Mouse (Mus musculus) intestine, postnatal 0 days (tissue): ENCODE data around the gene Dtx1. TPM values are rescaled to one million over a fixed set of nuclear protein-coding genes. Genes with fewer than 3 reads are reported as not detected.
A peak's percentile ranks its signal among the peaks of the same experiment; 100 is the strongest.

ENCODE experiments used
- ATAC-seq: fragments of 200-750 bp; cut with Nextera tagmentation; 2 replicates; pipeline ENCODE4 v1.8.0; 2017; ENCODE audit warnings: mild to moderate bottlenecking, moderate TSS enrichment, moderate library complexity
- H3K27ac ChIP-seq: fragments of 300-500 bp; sonication (generic); 2 replicates; pipeline ENCODE4 v1.5.1; 2014; ENCODE audit warnings: mild to moderate bottlenecking, low read depth, low read length, moderate library complexity
- H3K27me3 ChIP-seq: fragments of 300-500 bp; sonication (generic); replicated peaks from 2 replicates; pipeline ENCODE4 v1.6.1; 2014; ENCODE audit warnings: low read length, mixed read lengths; ENCODE audit not compliant: control insufficient read depth, insufficient read depth
- H3K36me3 ChIP-seq: fragments of 300-500 bp; sonication (generic); 2 replicates; pipeline ENCODE4 v1.6.1; 2014; ENCODE audit warnings: mild to moderate bottlenecking, moderate library complexity; ENCODE audit not compliant: control insufficient read depth, insufficient read depth
- H3K4me1 ChIP-seq: fragments of 300-500 bp; sonication (generic); replicated peaks from 2 replicates; pipeline ENCODE4 v1.6.1; 2014; ENCODE audit warnings: antibody characterized with exemption, low read length, mixed read lengths; ENCODE audit not compliant: control insufficient read depth, insufficient read depth
- H3K4me2 ChIP-seq: fragments of 300-500 bp; sonication (generic); replicated peaks from 2 replicates; pipeline ENCODE4 v1.6.1; 2014; ENCODE audit warnings: low read depth, mild to moderate bottlenecking, moderate library complexity
- H3K4me3 ChIP-seq: fragments of 300-500 bp; sonication (generic); 2 replicates; pipeline ENCODE4 v1.5.1; 2014; ENCODE audit warnings: low read depth, low read length
- H3K9ac ChIP-seq: fragments of 300-500 bp; sonication (generic); 2 replicates; pipeline ENCODE4 v1.6.1; 2014; ENCODE audit warnings: mild to moderate bottlenecking, low read depth, low read length
- H3K9me3 ChIP-seq: fragments of 300-500 bp; sonication (generic); 2 replicates; pipeline ENCODE4 v1.6.1; 2016; ENCODE audit warnings: mixed run types; ENCODE audit not compliant: control insufficient read depth
- CTCF ChIP-seq: sonication (generic); IDR thresholded peaks from 2 replicates; pipeline ENCODE4 v1.5.1; 2016; ENCODE audit warnings: low read depth, mild to moderate bottlenecking, control low read depth, antibody characterized with exemption, moderate library complexity
- WGBS: fragments of 180-500 bp; shearing (Covaris S2); extraction: QIAGEN DNeasy Blood & Tissue Kit; methylation state at CpG from one replicate; pipeline ENCODE4 v1.1.7; 2014; 5-methylcytosine and 5-hydroxymethylcytosine counted together
- polyA plus RNA-seq: library from polyadenylated mRNA; unstranded; fragments of >200 nt; fragmentation: Nextera tagmentation; extraction: Ambion mirVana; gene quantifications from 2 replicates; pipeline ENCODE4 v1.2.1, GENCODE M21; 2015

Dtx1 gene
- polyA plus RNA-seq, 1 experiment from 2014 or later = 2.3 TPM

DNA sequence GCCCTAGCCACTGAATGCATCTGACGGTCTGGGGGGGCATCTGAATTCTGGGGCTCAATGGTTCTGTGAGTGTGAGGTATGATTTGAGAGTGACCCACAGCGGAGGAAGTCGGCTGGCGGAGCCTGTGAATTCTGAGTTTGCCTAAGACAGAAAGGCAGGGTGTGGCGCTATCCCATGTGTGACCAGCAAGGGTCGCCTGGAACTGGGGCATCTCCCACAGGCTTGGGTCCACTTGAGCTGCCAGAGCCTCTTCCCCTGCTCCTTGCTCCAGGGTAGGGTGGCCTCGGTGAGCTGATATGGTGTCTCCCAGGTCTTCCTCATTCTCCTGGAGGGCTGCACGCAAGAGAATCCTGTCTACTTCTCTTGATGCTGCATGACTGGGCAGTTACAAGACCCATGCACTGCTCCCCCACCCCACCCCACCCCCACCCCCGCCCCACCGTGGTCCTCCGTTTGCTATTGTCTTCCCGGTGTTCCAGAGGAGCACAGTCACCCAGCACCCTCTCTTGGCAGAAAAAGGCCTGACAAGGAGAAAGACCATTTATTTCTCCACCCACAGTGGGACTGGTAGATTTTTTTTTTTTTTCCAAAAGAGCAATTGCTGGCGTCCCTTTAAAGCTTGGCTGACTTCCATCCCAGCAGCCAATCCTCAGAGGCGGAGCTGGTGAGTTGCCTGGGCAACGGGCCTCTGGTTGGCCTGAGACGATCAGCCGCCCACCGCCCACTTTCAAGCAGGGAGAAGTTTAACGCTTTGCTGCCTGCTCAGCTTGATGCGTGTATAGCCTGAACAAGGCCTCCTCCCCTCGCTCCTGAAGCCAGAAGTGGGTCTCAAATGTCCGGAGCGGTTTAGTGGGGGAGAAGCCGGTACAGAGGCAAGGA, 31.8 kb downstream of the Dtx1 start:
- ATAC-seq = peak; percentile 46; the same call in 1 of the 2 replicates
- TF ChIP-seq CTCF = peak; percentile 80
- Histone ChIP-seq H3K27ac (no peak overlapping the region), H3K4me2 (peak overlapping the region; percentile 54), H3K36me3 (no peaks in the 10 kb centered on the region), H3K27me3 (peaks cover 21% of the 10 kb centered on the region; the same call in 1 of the 2 replicates), H3K9ac (no peak overlapping the region), H3K4me1 (no peaks in the 10 kb centered on the region), H3K9me3 (no peaks in the 10 kb centered on the region), H3K4me3 (peak overlapping the region; percentile 18)
- WGBS = 4% methylated on average over 24 of the region's 24 CpGs

DNA sequence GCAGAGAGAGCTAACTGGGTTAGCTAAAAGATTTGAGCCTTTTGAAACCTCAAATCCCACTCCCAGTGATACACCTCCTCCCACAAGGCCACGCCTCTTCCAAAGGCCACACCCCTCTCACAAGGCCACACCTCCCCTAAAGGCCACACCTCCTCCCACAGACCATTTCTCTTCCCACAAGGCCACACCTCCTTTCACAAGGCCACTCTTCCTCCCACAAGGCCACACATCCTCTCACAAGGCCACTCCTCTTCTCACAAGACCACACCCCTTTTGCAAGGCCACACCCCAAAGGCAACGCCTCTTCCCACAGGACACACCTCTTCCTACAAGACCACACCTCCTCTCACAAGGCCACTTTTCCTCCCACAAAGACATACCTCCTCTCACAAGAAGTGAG, 34.2 kb downstream of the Dtx1 start:
- no peak overlapping the region for H3K4me3 ChIP-seq
- 30% methylated on average over 2 of the region's 2 CpGs for WGBS
- no peak for ATAC-seq
- H3K9ac ChIP-seq = no peak overlapping the region
- H3K9me3 ChIP-seq = no peaks in the 10 kb centered on the region
- no peaks in the 10 kb centered on the region for H3K4me1 ChIP-seq
- H3K27ac ChIP-seq = no peak overlapping the region
- H3K27me3 ChIP-seq = peaks cover 6% of the 10 kb centered on the region; the same call in 1 of the 2 replicates
- TF ChIP-seq CTCF = no peak
- H3K36me3 ChIP-seq = no peaks in the 10 kb centered on the region
- no peak overlapping the region for H3K4me2 ChIP-seq

DNA sequence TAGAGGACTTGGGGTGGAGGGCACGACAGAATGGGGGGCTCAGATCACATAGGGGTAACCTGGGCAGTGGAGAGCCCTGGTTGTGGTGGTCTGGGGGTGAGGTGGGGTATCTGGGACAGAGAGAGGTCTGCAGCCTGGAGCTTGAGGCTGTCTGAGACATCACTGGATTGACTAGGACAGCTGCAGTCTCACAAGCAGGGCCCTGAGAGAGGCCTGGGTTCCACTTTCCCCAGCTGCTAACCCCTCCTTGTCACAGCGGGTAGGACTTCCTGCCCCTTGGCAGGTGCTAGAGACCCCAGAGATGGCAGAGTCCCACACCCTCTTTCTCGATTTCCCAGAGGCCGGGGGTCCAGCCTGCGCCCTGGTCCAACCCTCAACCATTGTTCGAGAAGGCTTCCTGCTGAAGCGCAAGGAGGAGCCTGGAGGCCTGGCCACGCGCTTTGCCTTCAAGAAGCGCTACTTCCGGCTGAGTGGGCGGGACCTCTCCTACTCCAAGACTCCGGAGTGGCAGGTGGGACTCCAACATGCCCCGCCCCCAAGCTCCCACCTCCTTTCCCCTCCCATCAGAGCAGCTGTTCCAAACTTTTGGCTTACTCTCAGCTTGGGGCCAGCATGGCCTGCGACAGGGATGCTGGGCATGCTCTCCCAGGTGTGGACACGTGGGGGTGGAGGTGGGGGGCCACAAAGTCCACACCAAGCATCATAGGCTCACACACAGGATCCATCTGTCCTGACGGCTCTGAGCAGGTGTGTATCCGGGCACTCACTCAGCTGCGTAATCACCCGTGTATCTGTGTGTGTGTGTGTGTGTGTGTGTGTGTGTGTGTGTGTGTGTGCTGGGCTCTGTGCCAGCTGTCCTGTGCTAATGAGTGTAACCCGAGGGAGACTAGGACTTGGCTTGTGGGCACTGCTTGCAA, 37.2 kb downstream of the Dtx1 start:
- TF ChIP-seq CTCF = no peak
- Histone ChIP-seq H3K9ac (no peak overlapping the region), H3K9me3 (no peaks in the 10 kb centered on the region), H3K4me1 (no peaks in the 10 kb centered on the region), H3K36me3 (no peaks in the 10 kb centered on the region), H3K27me3 (no peaks in the 10 kb centered on the region), H3K4me3 (no peak overlapping the region), H3K27ac (no peak overlapping the region), H3K4me2 (no peak overlapping the region)
- ATAC-seq = peak; percentile 37
- WGBS = 26% methylated on average over 21 of the region's 21 CpGs

DNA sequence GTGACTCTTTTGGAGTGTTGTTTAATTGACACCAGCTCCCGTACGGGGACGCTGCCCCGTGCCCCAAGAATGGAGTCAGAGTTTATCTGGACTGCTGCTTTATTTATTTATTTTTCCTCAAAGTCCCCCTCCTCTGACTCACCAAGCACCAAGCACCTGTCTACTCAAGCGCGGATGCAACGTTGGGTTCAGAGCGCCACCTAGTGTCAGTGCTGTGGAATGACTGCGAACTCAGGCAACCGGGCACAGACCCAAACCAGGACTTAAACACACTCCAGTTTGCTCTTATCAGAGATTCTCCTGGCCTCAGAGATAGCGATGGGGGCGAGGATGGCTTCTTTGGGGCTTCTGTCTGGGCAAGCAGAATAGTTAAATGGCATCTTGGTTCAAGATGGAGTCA, 38.1 kb downstream of the Dtx1 start:
- Histone ChIP-seq H3K27me3 (no peaks in the 10 kb centered on the region), H3K36me3 (no peaks in the 10 kb centered on the region), H3K4me3 (no peak overlapping the region), H3K9ac (no peak overlapping the region), H3K4me2 (no peak overlapping the region), H3K27ac (no peak overlapping the region), H3K9me3 (no peaks in the 10 kb centered on the region), H3K4me1 (no peaks in the 10 kb centered on the region)
- no peak for ATAC-seq
- peak; percentile 90 for TF ChIP-seq CTCF
- 6% methylated on average over 12 of the region's 12 CpGs for WGBS

DNA sequence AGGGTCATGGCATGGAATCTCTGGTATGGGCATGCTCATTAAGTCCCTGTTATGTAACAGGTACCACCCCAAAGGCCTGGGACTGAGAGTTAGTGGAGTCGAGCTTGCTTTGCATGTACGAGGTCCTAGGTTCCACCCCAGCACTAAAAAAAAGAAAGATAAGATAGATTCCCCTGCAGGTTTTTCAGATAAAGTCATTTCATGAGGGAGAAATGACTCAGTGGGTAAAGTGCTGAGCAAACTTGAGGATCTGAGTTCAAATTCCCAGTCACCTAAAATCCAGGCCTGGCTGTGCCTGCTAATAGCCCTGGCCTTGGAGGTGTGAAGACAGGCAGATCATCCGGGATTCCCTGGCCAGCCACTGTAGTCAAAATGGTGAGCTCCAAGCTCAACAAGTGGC, 39.9 kb downstream of the Dtx1 start:
- Histone ChIP-seq H3K9me3 (no peaks in the 10 kb centered on the region), H3K9ac (no peak overlapping the region), H3K4me3 (no peak overlapping the region), H3K36me3 (no peaks in the 10 kb centered on the region), H3K27ac (no peak overlapping the region), H3K4me1 (no peaks in the 10 kb centered on the region), H3K27me3 (no peaks in the 10 kb centered on the region), H3K4me2 (no peak overlapping the region)
- 63% methylated on average over 3 of the region's 3 CpGs for WGBS
- no peak for TF ChIP-seq CTCF
- no peak for ATAC-seq

DNA sequence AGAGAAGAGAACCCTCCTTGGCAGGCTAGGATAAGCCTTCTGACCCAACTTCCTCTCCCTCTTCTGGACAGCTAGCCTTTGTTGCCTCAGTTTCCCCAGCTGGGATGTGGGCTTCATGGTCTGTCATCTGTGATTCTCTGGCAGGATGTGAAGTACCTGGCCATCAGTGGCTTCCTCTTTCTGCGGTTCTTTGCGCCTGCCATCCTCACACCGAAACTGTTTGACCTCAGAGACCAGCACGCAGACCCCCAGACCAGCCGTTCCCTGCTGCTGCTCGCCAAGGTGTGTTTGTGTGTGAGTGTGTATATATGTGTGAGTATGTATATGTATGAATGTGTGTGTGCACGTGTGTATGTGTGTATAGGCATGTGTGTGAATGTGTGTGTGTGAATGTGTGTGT, 41.6 kb downstream of the Dtx1 start:
- no peaks in the 10 kb centered on the region for H3K36me3 ChIP-seq
- ATAC-seq = no peak
- no peaks in the 10 kb centered on the region for H3K27me3 ChIP-seq
- H3K27ac ChIP-seq = no peak overlapping the region
- H3K4me2 ChIP-seq = no peak overlapping the region
- no peak for TF ChIP-seq CTCF
- WGBS = 82% methylated on average over 7 of the region's 7 CpGs
- H3K9ac ChIP-seq = no peak overlapping the region
- H3K4me3 ChIP-seq = no peak overlapping the region
- H3K4me1 ChIP-seq = no peaks in the 10 kb centered on the region
- no peaks in the 10 kb centered on the region for H3K9me3 ChIP-seq
